Mouse (Mus musculus): Measurements from ENCODE around the gene Crls1.
A peak's percentile ranks its signal among the peaks of the same experiment; 100 is the strongest.

Gene Crls1

GRCm38 (mm10) chr2:132846407-132847358 lies at the start of gene Crls1:
TSS of gene Crls1 (plus strand) at chr2:132846666.
- peak; percentile 98 for DNase-seq (ENCODE audit: low spot score)

DNA sequence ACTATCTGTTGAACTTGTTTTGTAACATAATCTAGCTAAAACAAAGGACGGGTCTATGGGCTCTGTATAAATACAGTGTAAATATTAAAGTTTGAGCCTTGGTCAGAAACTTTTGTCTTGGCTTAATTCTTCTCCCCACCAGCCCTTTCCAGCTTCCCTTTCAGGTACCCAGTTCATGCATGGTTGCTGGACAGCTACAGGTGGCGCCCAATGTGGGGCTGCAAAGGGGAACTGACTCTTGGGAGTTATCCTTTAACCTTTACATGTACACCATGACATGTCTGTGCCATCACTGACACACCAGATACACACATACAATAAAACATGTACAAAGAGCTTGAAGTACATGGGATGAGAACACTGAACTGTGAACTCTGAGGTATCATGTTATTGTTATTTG lies 43.5 kb upstream of the Crls1 start:
- no peak for DNase-seq (ENCODE audit: low spot score)

DNA sequence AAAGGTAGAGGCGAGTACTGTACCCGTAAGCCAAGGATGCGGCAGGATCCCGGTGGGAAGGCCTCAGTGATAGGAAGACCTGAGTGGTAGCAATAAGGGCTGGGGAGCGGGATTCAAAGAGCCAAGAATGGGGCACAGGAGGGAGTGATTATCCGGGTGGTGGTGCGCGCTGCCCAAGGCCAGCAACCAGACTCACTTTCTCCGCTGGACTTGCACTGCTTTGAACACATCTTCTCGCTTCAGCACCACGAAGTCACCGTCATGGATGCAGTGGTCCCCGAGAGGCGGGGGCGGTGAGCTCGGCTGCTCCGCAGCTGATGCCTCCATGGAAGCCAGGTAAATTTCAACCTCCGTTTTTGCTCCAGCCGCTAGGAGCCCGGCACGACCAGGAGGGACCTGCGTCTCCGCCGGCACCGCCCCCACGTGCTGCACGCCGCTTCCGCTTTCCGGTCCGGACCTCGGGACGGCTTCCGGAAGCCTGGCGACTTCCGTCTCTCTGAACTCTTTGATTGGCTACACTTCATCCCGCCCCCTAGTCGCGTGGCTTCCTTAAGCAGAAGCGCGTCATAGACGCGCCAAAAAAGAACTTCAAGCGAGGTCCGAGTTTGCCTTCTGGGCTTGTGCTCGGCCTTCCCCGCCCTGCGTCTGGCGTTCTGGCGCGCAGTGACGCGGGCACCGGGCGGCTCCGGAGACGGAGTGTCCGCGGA lies 30.7 kb upstream of the Crls1 start, which contains the start of the genes Trmt6 and Mcm8:
TSS of gene Trmt6 (minus strand) at position 448 of the 707 bp plus-strand sequence.
TSS of gene Mcm8 (plus strand) at position 534 of the 707 bp plus-strand sequence.
- DNase-seq (ENCODE audit: low spot score): peak; percentile 88

- DNase-seq (ENCODE audit: low spot score): no peak
Observed at GRCm38 (mm10) chr2:132841071-132841470, 5.4 kb upstream of the Crls1 start.

DNA sequence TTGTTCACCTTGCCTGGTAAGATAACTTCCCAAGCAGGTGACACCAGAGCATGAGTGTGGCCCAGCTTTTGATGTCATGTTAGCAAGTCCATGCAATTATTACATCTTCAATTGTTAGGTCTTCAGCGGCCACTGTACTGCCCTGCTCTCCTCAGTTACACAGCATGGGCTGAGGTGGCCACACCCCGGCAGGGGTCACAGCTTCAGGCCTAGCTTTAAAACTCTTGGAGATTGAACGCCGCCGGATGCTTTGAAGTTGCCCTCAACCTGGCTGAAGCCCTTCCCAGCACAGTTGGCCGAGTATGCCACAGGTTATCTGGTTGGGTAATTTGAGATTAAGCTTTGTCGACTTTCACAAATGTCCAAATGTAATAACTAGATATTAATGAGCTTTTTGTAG lies 1.1 kb downstream of the Crls1 start:
- no peak for DNase-seq (ENCODE audit: low spot score)

DNA sequence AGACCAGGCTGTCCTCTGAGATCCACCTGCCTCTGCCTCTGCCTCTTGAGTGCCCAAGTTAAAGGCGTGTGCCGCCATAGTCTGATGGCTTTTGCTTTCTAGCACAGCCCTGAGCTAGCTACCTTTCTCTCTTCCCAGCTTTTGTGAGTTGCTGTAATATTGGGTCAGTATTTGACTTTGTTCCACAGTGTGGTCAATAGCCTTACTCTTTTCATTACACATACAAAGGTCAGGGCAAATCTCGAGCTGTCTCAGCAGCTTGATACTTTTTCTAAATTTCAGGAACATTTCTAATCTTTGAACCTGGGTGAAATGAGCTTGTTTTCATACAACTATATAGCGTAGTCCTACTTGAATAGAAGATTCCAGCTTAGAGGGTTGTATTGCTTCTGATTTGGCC lies 1.9 kb downstream of the Crls1 start:
- no peak for DNase-seq (ENCODE audit: low spot score)

DNA sequence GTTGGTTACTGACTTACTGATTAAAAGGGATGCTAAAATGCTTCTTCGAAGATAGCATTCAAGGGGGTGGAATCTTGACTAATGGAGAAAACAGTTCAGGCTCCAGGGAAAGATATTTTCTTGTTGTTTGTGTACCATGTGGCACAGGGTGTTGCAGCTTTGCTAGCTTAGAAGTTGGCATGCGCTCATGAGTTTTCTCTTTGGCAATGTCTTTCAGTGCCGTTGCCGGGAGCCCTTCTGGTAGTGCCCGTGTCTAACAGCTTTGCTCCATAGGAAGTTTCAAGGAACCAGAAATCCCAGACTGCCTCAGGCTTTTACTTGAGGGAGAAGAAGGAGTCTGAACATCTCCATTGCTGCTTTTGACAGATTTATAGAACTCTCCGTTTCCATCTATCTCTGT lies 2.7 kb downstream of the Crls1 start:
- no peak for DNase-seq (ENCODE audit: low spot score)

- no peak for DNase-seq (ENCODE audit: low spot score)
Observed at GRCm38 (mm10) chr2:132853051-132853450, 6.6 kb downstream of the Crls1 start.

DNA sequence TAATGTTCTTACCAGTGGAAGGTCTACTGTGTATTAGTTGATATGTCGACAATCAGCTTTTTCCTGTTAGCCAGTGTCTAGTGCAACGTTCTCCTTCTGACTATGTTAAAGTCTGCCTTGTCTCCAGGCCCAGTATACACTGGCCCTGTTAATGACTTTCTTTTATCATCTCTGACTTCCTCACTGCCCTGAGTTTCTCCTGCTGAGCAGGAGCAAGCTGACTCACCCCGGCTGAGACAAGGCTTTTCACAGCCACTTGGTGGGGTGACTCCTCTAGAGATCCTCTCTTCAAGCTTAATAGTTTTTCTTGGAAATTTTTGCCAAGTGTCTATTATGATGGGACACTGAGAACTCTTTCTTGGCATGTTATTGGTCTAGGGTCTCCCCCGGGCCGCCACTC lies 9.9 kb downstream of the Crls1 start:
- no peak for DNase-seq (ENCODE audit: low spot score)

GRCm38 (mm10) chr2:132860435-132860834 lies 14.0 kb downstream of the Crls1 start:
- DNase-seq (ENCODE audit: low spot score): no peak

- no peak for DNase-seq (ENCODE audit: low spot score)
Observed at GRCm38 (mm10) chr2:132861456-132861855, 15.0 kb downstream of the Crls1 start.

GRCm38 (mm10) chr2:132863325-132863724 lies 16.9 kb downstream of the Crls1 start:
- no peak for DNase-seq (ENCODE audit: low spot score)

- DNase-seq (ENCODE audit: low spot score): no peak
Observed at GRCm38 (mm10) chr2:132867521-132867920, 21.1 kb downstream of the Crls1 start.

- no peak for DNase-seq (ENCODE audit: low spot score)
Observed at GRCm38 (mm10) chr2:132869682-132870081, 23.2 kb downstream of the Crls1 start.

GRCm38 (mm10) chr2:132870286-132870685 lies 23.8 kb downstream of the Crls1 start:
- DNase-seq (ENCODE audit: low spot score): no peak

GRCm38 (mm10) chr2:132871663-132872062 lies 25.2 kb downstream of the Crls1 start:
- DNase-seq (ENCODE audit: low spot score): no peak

GRCm38 (mm10) chr2:132873657-132874326 lies 27.3 kb downstream of the Crls1 start:
- DNase-seq (ENCODE audit: low spot score): no peak

- DNase-seq (ENCODE audit: low spot score): no peak
Observed at GRCm38 (mm10) chr2:132876991-132877390, 30.5 kb downstream of the Crls1 start.

DNA sequence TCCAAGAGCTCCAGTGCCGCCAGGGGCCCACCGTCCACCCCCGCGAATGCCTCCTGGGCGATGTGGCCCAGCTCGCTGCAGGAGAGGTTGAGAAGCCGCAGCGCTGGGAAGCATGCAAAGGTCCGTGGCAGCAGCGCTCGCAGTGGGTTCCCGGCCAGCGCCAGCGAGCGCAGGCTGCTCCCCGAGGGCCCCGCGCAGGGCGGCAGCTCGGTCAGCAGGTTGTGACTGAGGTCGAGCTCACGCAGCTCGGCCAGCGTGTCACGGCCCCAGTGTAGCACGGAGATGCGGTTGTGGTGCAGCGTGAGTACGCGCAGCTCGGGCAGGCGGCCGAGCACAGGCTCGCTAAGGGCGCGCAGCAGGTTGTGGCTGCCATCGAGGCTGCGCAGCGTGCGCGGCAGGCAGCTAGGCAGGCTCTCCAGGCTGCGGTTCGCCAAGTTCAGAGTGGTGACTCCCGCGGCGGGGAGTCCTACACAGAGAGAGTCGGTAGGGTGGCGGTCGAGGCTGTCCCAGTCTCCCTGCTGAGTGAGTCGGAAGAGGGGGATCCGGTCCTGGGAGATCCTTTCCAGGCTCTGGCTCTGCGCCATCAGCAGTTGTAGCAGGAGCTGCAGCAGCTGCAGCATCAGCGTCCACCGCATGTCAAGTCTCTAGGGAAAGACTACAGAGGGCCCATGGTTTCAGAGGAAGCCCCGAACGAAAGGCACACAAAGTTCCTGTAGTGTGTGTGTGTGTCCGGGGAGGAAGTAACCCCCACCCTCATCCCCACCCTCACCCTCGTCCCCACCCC lies 33.0 kb downstream of the Crls1 start:
- DNase-seq (ENCODE audit: low spot score): peak; percentile 31

GRCm38 (mm10) chr2:132880844-132881645 lies 34.6 kb downstream of the Crls1 start, which contains the start of gene Lrrn4:
TSS of gene Lrrn4 (minus strand) at chr2:132880891.
- DNase-seq (ENCODE audit: low spot score): no peak

Measured in ovary, postnatal 36 days (tissue).